Mouse (Mus musculus): ENCODE measurements around the gene Cdk9. TPM values are rescaled to one million over a fixed set of nuclear protein-coding genes. Genes with fewer than 3 reads are reported as not detected.

Gene Cdk9
- polyA plus RNA-seq (2015; fragmentation: Nextera tagmentation; extraction: Ambion mirVana) = 39.9 and 45.0 TPM in 2 replicates

DNA sequence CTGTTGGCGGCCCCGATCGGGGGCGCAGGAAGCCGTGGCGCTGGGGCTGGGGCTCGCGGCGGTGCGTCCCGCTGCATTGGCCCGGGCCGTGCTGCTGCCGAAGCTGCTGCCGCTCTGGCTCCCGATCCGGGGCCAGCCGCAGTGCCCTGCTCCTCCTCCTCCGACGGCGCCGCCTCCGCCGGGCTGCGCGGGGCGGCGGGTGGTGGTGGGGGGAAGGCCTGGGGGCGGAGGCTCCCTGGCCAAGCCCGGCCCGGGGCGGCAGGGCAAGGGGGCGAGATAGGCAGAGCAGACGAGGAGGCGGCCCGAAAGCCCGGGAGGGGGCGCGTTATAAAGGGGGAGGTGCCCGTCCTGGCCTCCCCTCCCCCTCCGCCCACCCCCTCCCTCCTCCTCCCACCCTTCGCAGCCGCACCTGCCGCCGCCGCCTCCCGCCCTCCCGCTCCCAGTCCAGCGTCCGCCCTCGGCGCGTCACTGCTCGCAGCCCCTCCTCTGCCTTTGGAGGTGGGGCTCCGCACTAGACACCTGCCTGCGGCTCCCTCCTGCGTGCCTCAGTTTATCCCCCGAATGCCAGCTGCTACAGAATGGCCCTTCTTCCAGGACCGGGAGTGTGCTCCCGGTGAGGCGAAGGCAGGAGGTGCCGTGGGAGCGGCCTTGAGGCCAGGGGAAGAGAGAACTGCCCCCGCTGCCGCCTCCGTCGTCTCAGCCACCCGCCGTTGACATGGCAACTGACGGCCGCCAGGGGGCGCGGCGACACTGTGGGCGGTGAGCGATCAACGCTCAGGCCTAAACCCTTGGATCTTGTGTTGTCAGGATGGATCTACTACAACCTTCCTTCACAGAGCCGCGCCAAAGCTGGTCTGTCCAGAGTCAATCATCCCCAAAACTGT, at the start of gene Cdk9:
Gene Cdk9, minus strand, starts transcription at position 143 of the 884 bp plus-strand sequence.

DNA sequence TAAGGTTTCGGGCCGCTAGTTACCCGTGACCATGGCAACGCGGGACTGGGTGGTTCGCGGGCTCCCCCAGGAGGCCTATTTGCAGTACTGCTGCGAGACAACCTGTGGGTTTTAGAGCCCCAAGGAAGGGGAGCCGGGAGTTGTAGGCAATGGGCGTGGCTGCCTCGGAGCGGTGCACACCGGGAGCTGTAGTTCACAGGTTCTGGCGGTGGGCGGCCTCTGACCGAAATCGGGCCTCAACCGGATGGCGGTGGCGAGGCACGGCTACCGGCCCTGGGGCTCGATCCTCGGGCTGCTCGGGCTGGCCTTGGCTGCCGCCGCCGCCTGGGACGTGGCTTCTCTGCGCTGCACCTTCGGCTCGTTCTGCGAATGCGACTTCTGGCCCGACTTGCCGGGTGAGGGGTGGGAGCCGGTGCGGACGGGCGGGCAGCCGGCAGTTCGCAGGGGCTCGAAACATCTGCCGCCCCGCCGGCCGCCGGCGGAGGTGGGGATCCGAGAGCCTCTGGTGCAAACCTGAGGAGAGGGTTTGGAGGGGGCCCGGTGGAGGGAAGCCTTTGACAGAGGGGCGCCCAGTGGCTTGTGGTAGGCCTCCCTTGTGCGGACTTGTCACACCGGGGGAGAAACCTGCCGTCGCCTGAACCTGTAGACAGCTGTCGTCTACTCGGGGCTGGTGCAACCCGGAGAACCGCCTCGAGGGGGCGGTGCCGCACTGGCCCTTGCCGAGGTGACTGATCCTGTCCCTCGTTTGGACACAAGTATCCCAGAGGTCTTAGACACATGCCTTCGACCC, 44.4 kb upstream of the Cdk9 start, which contains the start of gene Tor2a:
Gene Tor2a, plus strand, starts transcription at position 179 of the 790 bp plus-strand sequence.

DNA sequence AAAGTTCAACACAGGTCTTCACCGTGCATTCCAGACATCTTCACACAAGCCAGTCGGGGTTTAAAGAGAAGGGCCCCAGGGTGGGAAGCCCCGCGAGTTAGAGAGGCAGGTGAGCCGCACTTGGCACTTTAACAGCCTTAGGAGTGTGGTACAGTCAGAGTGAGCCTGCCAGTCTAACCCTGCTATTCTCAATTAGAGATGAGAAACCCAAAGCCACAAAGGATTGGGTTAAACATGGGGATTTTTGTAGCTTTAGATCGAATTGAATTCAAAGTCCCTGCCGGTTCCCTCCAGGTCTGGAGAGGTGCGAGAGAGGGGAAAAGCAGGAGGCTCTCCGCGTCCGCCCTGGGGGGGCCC, 28.0 kb upstream of the Cdk9 start, which contains the start of gene 6330409D20Rik:
Gene 6330409D20Rik, minus strand, starts transcription at position 101 of the 357 bp plus-strand sequence.

DNA sequence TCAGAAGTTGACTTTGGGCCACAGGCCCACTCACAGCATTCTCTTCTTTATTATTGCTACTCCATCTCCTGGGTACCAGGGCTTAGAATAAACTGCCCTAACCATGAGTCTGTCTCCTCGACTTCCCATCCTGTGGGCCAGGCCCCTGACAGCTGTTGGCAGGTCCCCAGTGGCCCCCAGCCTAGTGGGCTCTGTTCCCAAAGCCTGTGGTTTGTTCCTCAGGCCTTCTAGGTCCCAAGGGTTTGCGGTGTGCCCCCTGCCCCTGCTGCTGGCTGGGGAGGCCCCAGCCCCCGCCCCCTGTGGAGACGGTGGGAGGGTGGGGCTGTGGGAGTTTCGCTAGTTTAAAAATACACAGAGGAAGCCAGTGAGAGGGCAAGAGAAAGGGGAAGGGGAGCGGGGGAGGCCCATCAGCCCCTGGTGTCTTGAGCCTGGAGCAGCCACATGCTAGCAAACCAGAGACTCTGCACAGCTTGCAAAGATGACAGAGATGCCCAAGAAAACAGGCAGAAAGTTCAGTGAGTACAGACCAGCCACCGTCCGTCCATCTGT, 7.9 kb upstream of the Cdk9 start, which contains the start of gene Sh2d3c:
Gene Sh2d3c, plus strand, starts transcription at position 375 of the 549 bp plus-strand sequence.

GRCm38 (mm10) chr2:32704021-32704421, 8.9 kb downstream of the Cdk9 start, which contains the start of gene Fpgs:
Gene Fpgs (minus strand): TSS chr2:32704145.

MicroRNAs encoded within 50 kb of the gene (microRNA counts, 519-probe panel; counts per million panel counts)
- microRNA mmu-miR-2861 = 296 counts per million, percentile 58 among the panel's probes with 10 or more counts

Small RNA genes within 50 kb of the gene (microRNA-seq; reads per million reads assigned to microRNA genes)
- gene Gm47291 (0 reads per million in 2 experiments), gene Mir2861 (0 to 0.10 reads per million in 2 experiments), gene Mir3960 (0 reads per million in 2 experiments), gene Mir8093 (0 to 0.20 reads per million in 2 experiments)

Other genes with a start within 250 kb of the Cdk9 start
- gene Fam102a, start 177.7 kb downstream of the Cdk9 start, polyA plus RNA-seq (2015; fragmentation: Nextera tagmentation; extraction: Ambion mirVana) = 1.8 and 3.1 TPM in 2 replicates
- 50.5 and 51.5 TPM in 2 replicates for gene Dpm2, start 142.2 kb downstream of the Cdk9 start, polyA plus RNA-seq (2015; fragmentation: Nextera tagmentation; extraction: Ambion mirVana)
- not detected in 2 replicates for gene Pip5kl1, start 138.3 kb downstream of the Cdk9 start, polyA plus RNA-seq (2015; fragmentation: Nextera tagmentation; extraction: Ambion mirVana)
- gene 9430097D07Rik, start 137.4 kb downstream of the Cdk9 start, polyA plus RNA-seq (2015; fragmentation: Nextera tagmentation; extraction: Ambion mirVana) = not detected in 2 replicates
- 72.8 and 75.4 TPM in 2 replicates for gene St6galnac4, start 126.0 kb downstream of the Cdk9 start, polyA plus RNA-seq (2015; fragmentation: Nextera tagmentation; extraction: Ambion mirVana)
- gene St6galnac6, start 113.4 kb downstream of the Cdk9 start, polyA plus RNA-seq (2015; fragmentation: Nextera tagmentation; extraction: Ambion mirVana) = 30.5 and 35.3 TPM in 2 replicates
- 1,121 and 1,290 TPM in 2 replicates for gene Ak1, start 91.3 kb downstream of the Cdk9 start, polyA plus RNA-seq (2015; fragmentation: Nextera tagmentation; extraction: Ambion mirVana)
- 53.3 and 56.7 TPM in 2 replicates for gene Eng, start 66.5 kb downstream of the Cdk9 start, polyA plus RNA-seq (2015; fragmentation: Nextera tagmentation; extraction: Ambion mirVana)
- gene Fpgs, start 8.9 kb downstream of the Cdk9 start, polyA plus RNA-seq (2015; fragmentation: Nextera tagmentation; extraction: Ambion mirVana) = 16.9 and 17.6 TPM in 2 replicates
- 14.7 and 15.3 TPM in 2 replicates for gene Sh2d3c, start 8.0 kb upstream of the Cdk9 start, polyA plus RNA-seq (2015; fragmentation: Nextera tagmentation; extraction: Ambion mirVana)
- gene 6330409D20Rik, start 27.9 kb upstream of the Cdk9 start, polyA plus RNA-seq (2015; fragmentation: Nextera tagmentation; extraction: Ambion mirVana) = 0.28 TPM in 1 of 2 replicates, not detected in the other
- gene Tor2a, start 44.2 kb upstream of the Cdk9 start, polyA plus RNA-seq (2015; fragmentation: Nextera tagmentation; extraction: Ambion mirVana) = 25.0 and 32.8 TPM in 2 replicates
- 0.13 and 0.16 TPM in 2 replicates for gene Ttc16, start 62.6 kb upstream of the Cdk9 start, polyA plus RNA-seq (2015; fragmentation: Nextera tagmentation; extraction: Ambion mirVana)
- gene Ptrh1, start 62.7 kb upstream of the Cdk9 start, polyA plus RNA-seq (2015; fragmentation: Nextera tagmentation; extraction: Ambion mirVana) = 1.8 TPM in 2 replicates
- gene Cfap157, start 71.4 kb upstream of the Cdk9 start, polyA plus RNA-seq (2015; fragmentation: Nextera tagmentation; extraction: Ambion mirVana) = 0.46 TPM in 1 of 2 replicates, not detected in the other
- 5.3 and 5.5 TPM in 2 replicates for gene Stxbp1, start 134.2 kb upstream of the Cdk9 start, polyA plus RNA-seq (2015; fragmentation: Nextera tagmentation; extraction: Ambion mirVana)
- gene Fam129b, start 163.0 kb upstream of the Cdk9 start, polyA plus RNA-seq (2015; fragmentation: Nextera tagmentation; extraction: Ambion mirVana) = 13.5 and 17.2 TPM in 2 replicates
- 83.4 and 90.5 TPM in 2 replicates for gene Rpl12, start 248.5 kb upstream of the Cdk9 start, polyA plus RNA-seq (2015; fragmentation: Nextera tagmentation; extraction: Ambion mirVana)
- 5.9 and 6.7 TPM in 2 replicates for gene Lrsam1, start 248.5 kb upstream of the Cdk9 start, polyA plus RNA-seq (2015; fragmentation: Nextera tagmentation; extraction: Ambion mirVana)